Mouse (Mus musculus) lung, postnatal 0 days (tissue): ENCODE results near the gene Snapc2.

Experiments used
- CTCF ChIP-seq: IDR thresholded peaks from 2 replicates; pipeline ENCODE4 v1.5.1; 2016; ENCODE audit warnings: antibody characterized with exemption, mild to moderate bottlenecking
- EP300 ChIP-seq: IDR thresholded peaks from 2 replicates; pipeline ENCODE4 v1.6.1; 2016; ENCODE audit warnings: antibody characterized with exemption, mild to moderate bottlenecking, control low read depth

- no peak for TF ChIP-seq EP300
- TF ChIP-seq CTCF: no peak
Measured at GRCm38 (mm10) chr8:4222059-4222458, 30.8 kb upstream of the Snapc2 start.
